Comparison of ENCODE assay signal across 8 mouse cellular contexts in genomic region chr11:58009516-58010141, GRCm38 (mm10). TPM values are rescaled to one million over a fixed set of nuclear protein-coding genes. Genes with fewer than 3 reads are reported as not detected.
DNase-seq lines count a peak whose midpoint lies in the region; ATAC-seq and TF ChIP-seq lines count a peak whose summit lies in the region.

No protein-coding gene starts in this region.

- peak overlapping the region; percentile 96 for H3K9ac ChIP-seq in embryonic facial prominence, embryonic 14.5 days (ENCODE audit: low read depth, low read length)
- H3K9ac ChIP-seq in liver, adult 2 months (ENCODE audit: low read depth, low read length) = peak overlapping the region; percentile 98
- peak overlapping the region; percentile 77 for H3K9ac ChIP-seq in midbrain, postnatal 0 days (replicated peaks; ENCODE audit: low read length, poor library complexity, severe bottlenecking)

- peak; percentile 75 for DNase-seq in A20 (ENCODE audit: low read depth, low spot score)
- DNase-seq in adrenal gland, postnatal 36 days = peak; percentile 85 to 90
- DNase-seq in embryonic facial prominence, embryonic 14.5 days (ENCODE audit: low spot score) = peak; percentile 59
- peak; percentile 50 for DNase-seq in heart, adult 8-10 months (ENCODE audit: low spot score)
- DNase-seq in kidney, adult 8-10 months = peak; percentile 51 to 62
- DNase-seq in liver, adult 2 months (ENCODE audit: extremely low read depth, low read depth, low spot score) = no peak
- peak; percentile 22 for DNase-seq in midbrain, postnatal 0 days (ENCODE audit: low spot score)
- DNase-seq in spleen, adult 2 months (ENCODE audit: low read depth in 1 of 2, low spot score in 2 of 2) = peak; percentile 36 to 47

- H3K4me3 ChIP-seq in embryonic facial prominence, embryonic 14.5 days (ENCODE audit: low read depth, low read length) = peak overlapping the region; percentile 97
- H3K4me3 ChIP-seq in liver, adult 2 months (ENCODE audit: insufficient read depth, low read depth, low read length) = peak overlapping the region; percentile 96
- peak overlapping the region; percentile 96 for H3K4me3 ChIP-seq in midbrain, postnatal 0 days (ENCODE audit: low read depth, low read length)
- H3K4me3 ChIP-seq in spleen, adult 2 months (ENCODE audit: extremely low read depth, insufficient read depth, insufficient read length) = peak overlapping the region; percentile 76

- H3K36me3 ChIP-seq in embryonic facial prominence, embryonic 14.5 days (ENCODE audit: control insufficient read depth, insufficient read depth, low read length) = no peaks in the 10 kb centered on the region
- no peaks in the 10 kb centered on the region for H3K36me3 ChIP-seq in liver, adult 2 months (ENCODE audit: control insufficient read depth, insufficient read depth, low read length)
- no peaks in the 10 kb centered on the region for H3K36me3 ChIP-seq in midbrain, postnatal 0 days (ENCODE audit: insufficient read depth, low read length)
- H3K36me3 ChIP-seq in spleen, adult 2 months (ENCODE audit: control insufficient read depth, insufficient read depth, low read length) = no peaks in the 10 kb centered on the region

- peaks cover 11% of the 10 kb centered on the region for H3K4me1 ChIP-seq in embryonic facial prominence, embryonic 14.5 days (ENCODE audit: control insufficient read depth, insufficient read depth, low read length)
- peaks cover 19% of the 10 kb centered on the region for H3K4me1 ChIP-seq in liver, adult 2 months (ENCODE audit: control insufficient read depth, insufficient read depth, low read length)
- H3K4me1 ChIP-seq in midbrain, postnatal 0 days (ENCODE audit: insufficient read depth, low read length) = peaks cover 11% of the 10 kb centered on the region; the same call in 1 of the 2 replicates
- H3K4me1 ChIP-seq in spleen, adult 2 months (ENCODE audit: control insufficient read depth, insufficient read depth, insufficient read length) = peaks cover 8% of the 10 kb centered on the region; the same call in 1 of the 2 replicates

- WGBS in embryonic facial prominence, embryonic 14.5 days = 0% methylated on average over 38 of the region's 78 CpGs
- WGBS in liver, adult 2 months = under 1% methylated on average over 78 of the region's 78 CpGs
- under 1% methylated on average over 61 of the region's 78 CpGs for WGBS in midbrain, postnatal 0 days
- WGBS in spleen, adult 2 months = under 1% methylated on average over 78 of the region's 78 CpGs

- peak; percentile 65 for ATAC-seq in embryonic facial prominence, embryonic 14.5 days (ENCODE audit: low read depth)
- peak; percentile 48 for ATAC-seq in midbrain, postnatal 0 days (ENCODE audit: low FRiP score)

- TF ChIP-seq POLR2A in liver, adult 2 months (IDR thresholded peaks at IDR 0.05; ENCODE audit: extremely low read depth, insufficient read depth, low read length) = peak; percentile 11; the same call in 1 of the 2 replicates
- no peak for TF ChIP-seq POLR2A in spleen, adult 2 months (IDR thresholded peaks at IDR 0.05; ENCODE audit: low read depth, low read length)

- TF ChIP-seq CTCF in liver, adult 2 months (IDR thresholded peaks at IDR 0.05; ENCODE audit: low read depth, low read length) = no peak
- no peak for TF ChIP-seq CTCF in midbrain, postnatal 0 days (IDR thresholded peaks at IDR 0.05)
- TF ChIP-seq CTCF in spleen, adult 2 months (IDR thresholded peaks at IDR 0.05; ENCODE audit: extremely low read depth, insufficient read depth, insufficient read length, insufficient replicate concordance) = no peak

- peak overlapping the region; percentile 59 for H3K4me2 ChIP-seq in embryonic facial prominence, embryonic 14.5 days (ENCODE audit: low read depth, low read length)
- H3K4me2 ChIP-seq in midbrain, postnatal 0 days (ENCODE audit: low read depth, low read length, poor library complexity, severe bottlenecking) = peak overlapping the region; percentile 91

- peaks cover 34% of the 10 kb centered on the region for H3K79me2 ChIP-seq in liver, adult 2 months (ENCODE audit: control insufficient read depth, insufficient read depth, low read length)

- H3K9me3 ChIP-seq in embryonic facial prominence, embryonic 14.5 days (ENCODE audit: control insufficient read depth, low read length) = no peaks in the 10 kb centered on the region
- H3K9me3 ChIP-seq in midbrain, postnatal 0 days (ENCODE audit: low read length) = no peaks in the 10 kb centered on the region

- H3K27me3 ChIP-seq in embryonic facial prominence, embryonic 14.5 days (replicated peaks; ENCODE audit: control insufficient read depth, insufficient read depth, low read length) = no peaks in the 10 kb centered on the region
- no peaks in the 10 kb centered on the region for H3K27me3 ChIP-seq in liver, adult 2 months (ENCODE audit: control insufficient read depth, insufficient read depth, low read length)
- H3K27me3 ChIP-seq in midbrain, postnatal 0 days (ENCODE audit: insufficient read depth, low read length) = no peaks in the 10 kb centered on the region
- no peaks in the 10 kb centered on the region for H3K27me3 ChIP-seq in spleen, adult 2 months (ENCODE audit: control insufficient read depth, insufficient read depth, low read length)

- H3K27ac ChIP-seq in embryonic facial prominence, embryonic 14.5 days (replicated peaks; ENCODE audit: low read depth, low read length) = peak overlapping the region; percentile 91
- H3K27ac ChIP-seq in liver, adult 2 months (replicated peaks; ENCODE audit: insufficient read depth, low read depth, low read length) = peak overlapping the region; percentile 86
- peak overlapping the region; percentile 89 for H3K27ac ChIP-seq in midbrain, postnatal 0 days (ENCODE audit: low read depth, low read length)
- peak overlapping the region; percentile 82 for H3K27ac ChIP-seq in spleen, adult 2 months (ENCODE audit: insufficient read depth, low read length)

RNA-seq across cellular contexts. Expression of gene Larp1, which starts 0.8 kb away (rescaled TPM):
- 100 to 1,000 TPM; 102 to 112 TPM for total RNA-seq in adrenal gland, postnatal 36 days (2021)
- 19.5 and 21.9 TPM in 2 replicates for polyA plus RNA-seq in embryonic facial prominence, embryonic 14.5 days (2014; fragmentation: Nextera tagmentation; extraction: Ambion mirVana)
- 10 to 100 TPM; 61.6 to 70.0 (median 65.1) TPM for total RNA-seq in heart, adult 8-10 months (2022)
- total RNA-seq in liver, adult 2 months (2014; rRNA removed) = 19.7 and 31.4 TPM in 2 replicates
- 34.7 and 39.8 TPM in 2 replicates for polyA plus RNA-seq in liver, adult 2 months (2012; rRNA removed)
- total RNA-seq in midbrain, postnatal 0 days (2014; rRNA removed) = 51.8 and 53.1 TPM in 2 replicates
- polyA plus RNA-seq in midbrain, postnatal 0 days (2015; fragmentation: Nextera tagmentation; extraction: Ambion mirVana) = 14.7 and 15.7 TPM in 2 replicates
- polyA plus RNA-seq in spleen, adult 2 months (2012; rRNA removed) = 26.3 and 31.5 TPM in 2 replicates
